Mouse (Mus musculus) G1E (cell line): ENCODE measurements around the gene Cenpu.

ENCODE experiments used
- CTCF ChIP-seq: IDR thresholded peaks from 2 replicates; pipeline ENCODE4 v1.5.1; 2012; ENCODE audit warnings: low read depth, low read length, inconsistent platforms, mixed read lengths
- GATA1 ChIP-seq: IDR thresholded peaks from 2 replicates; pipeline ENCODE4 v1.6.1; 2012; ENCODE audit warnings: borderline replicate concordance, low read length, inconsistent platforms, mixed read lengths
- POLR2AphosphoS5 ChIP-seq: IDR thresholded peaks from 2 replicates; pipeline ENCODE4 v1.6.1; 2012; ENCODE audit warnings: low read depth, low read length, inconsistent platforms; ENCODE audit not compliant: insufficient replicate concordance
- TAL1 ChIP-seq: conservative IDR thresholded peaks from 2 replicates; pipeline ENCODE4 v1.6.1; 2012; ENCODE audit warnings: low read depth, low read length, inconsistent platforms, mixed read lengths

DNA sequence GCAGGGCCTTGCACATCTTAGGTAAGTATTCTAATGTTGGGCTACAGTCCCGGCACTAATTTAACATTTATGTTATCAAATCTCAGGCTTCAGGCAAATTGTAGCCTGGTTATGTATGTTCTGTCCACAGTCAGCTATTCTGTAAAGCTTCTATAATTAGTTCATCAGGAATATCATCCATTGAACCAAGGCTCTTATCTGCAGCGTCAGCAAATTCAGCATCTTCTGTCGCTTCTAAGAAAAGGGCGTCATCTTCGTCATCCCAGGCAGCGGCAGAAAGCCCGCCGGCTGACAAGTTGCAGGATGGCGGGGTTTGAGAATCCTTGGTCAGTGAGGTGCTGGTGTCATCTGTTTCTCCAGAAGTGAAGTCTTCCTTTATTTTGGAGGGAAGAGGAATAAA lies 27.0 kb downstream of the Cenpu start:
- no peak for TF ChIP-seq TAL1
- TF ChIP-seq CTCF, result no peak
- no peak for TF ChIP-seq GATA1
- TF ChIP-seq POLR2AphosphoS5, result no peak
